Mouse (Mus musculus): ENCODE measurements around the gene Tmem82.

Tmem82 gene

DNA sequence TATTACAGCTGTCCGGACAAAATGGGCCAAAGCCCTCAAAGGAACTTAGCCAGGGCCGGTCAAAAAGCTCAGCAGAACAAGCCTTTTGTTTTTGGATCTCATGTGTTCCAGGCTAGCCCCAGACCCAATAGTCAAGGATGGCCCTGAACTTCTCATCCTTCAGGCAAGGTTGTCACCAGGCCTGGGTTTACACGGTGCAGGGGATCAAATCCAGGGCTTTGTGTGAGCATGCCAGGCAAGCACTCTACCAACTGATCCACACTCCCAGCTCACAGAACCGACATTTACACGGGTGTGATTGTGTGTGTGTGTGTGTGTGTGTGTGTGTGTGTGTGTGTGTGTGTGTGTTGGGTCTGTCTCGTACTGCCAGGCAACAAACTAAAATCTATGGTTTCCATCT is 1.6 kb downstream of the Tmem82 start:
- no peak for DNase-seq (ENCODE audit: low spot score in 2 of 2)

DNA sequence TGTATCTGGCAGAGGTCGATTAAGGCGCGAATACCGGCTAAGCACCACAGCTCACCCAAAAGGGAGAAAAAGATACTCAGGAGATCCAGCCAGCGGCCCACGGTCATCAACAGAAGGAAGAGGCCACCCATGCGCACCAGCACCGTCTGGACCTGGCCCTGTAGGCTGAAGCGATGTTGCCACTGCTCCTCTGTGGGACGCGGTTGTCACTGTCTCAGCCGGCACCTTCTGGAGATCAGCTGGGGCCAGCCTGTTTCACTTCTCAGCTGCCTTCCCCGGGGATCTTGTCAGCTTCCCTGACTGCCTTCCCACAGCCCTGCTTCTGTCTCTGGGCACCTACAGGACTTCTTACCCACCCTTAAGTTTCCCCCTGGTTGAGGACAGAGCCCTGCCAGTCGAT is 3.5 kb downstream of the Tmem82 start:
- DNase-seq (ENCODE audit: low spot score in 2 of 2): no peak

GRCm38 (mm10) chr4:141609538-141609937 is 8.9 kb downstream of the Tmem82 start:
- no peak for DNase-seq (ENCODE audit: low spot score in 2 of 2)

- DNase-seq (ENCODE audit: low spot score in 2 of 2): no peak
Measured at GRCm38 (mm10) chr4:141605861-141606260, 12.6 kb downstream of the Tmem82 start, which contains the start of gene Fblim1. Gene Fblim1 (minus strand): TSS chr4:141606096.

- DNase-seq (ENCODE audit: low spot score in 2 of 2): no peak
Measured at GRCm38 (mm10) chr4:141605421-141605820, 13.0 kb downstream of the Tmem82 start.

DNA sequence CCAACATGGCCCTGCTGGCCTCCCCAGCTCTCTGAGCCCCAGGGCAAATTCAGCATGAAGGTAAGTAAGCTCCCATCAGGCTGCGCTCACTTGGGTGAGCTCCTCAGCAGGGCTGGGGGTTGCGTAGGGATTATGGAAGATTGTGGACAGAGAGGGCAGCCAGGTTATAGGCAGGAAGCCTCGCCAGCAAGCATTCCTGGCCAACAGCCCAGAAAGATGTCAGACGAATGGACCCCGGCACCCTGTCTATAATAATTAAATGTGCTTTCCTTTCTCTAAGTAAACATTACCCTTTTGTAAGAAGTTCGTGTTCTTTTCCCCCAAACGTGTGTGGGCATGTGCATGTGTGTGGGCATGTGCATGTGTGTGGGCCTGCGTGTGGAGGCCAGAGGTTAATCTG is 13.9 kb downstream of the Tmem82 start:
- DNase-seq (ENCODE audit: low spot score in 2 of 2): no peak

- no peak for DNase-seq (ENCODE audit: low spot score in 2 of 2)
Measured at GRCm38 (mm10) chr4:141603921-141604320, 14.5 kb downstream of the Tmem82 start.

GRCm38 (mm10) chr4:141602523-141603223 is 15.8 kb downstream of the Tmem82 start:
- no peak for DNase-seq (ENCODE audit: low spot score in 2 of 2)

DNA sequence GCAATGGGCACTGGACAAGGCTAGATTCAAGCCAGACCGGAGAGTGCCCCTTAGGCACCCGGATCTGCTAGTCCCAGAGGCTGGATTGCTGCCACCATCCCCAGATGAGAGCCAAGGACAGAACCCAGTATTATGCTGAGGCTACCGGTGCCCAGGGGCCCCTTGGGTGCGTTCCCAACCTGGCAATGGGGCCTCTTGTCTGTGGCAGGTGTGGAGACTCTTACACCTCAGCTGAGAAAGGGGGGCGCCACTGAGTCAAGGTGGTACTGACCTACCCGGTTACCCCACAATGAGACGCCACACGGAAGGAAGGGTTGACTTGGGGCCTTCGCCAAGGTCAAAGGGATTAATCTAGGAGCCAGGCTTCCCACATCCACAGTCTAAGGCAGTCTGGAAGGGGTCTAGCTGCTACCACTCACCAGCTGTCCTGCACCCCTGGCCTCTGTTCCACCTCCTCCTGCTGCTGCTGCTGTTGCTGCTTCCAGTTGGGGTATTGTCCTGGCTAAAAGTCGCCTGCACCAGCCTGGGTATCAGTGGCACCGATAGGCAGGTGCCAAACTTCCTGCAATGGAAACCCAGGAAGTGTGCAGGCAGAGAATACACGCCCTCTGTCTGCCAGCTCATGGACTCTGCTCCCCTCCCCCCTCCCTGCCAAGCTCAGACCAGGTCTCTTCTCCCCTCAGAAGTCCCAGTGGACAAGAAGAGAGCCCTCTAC is 17.1 kb downstream of the Tmem82 start:
- DNase-seq (ENCODE audit: low spot score in 2 of 2): no peak

DNA sequence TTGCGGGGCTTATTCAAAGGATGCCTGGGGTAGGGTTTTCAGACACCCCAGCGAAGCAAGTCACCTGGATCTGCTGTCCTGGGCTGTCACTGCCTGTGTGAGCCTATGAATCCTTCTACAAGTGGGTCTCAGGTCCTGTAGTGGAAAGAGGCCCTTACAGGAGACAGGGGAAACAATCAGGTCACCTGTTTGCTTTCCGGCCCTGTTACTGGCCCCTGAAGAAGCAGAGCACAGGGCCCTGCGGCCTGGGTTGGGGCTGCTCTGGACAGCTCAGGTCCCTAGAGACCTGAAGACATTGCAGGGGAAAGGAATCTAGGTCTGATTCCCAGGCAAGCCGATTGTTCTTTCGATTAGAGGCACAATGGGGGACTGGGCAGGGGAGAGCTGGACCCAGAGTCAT is 18.1 kb downstream of the Tmem82 start:
- no peak for DNase-seq (ENCODE audit: low spot score in 2 of 2)

GRCm38 (mm10) chr4:141599251-141600141 is 18.9 kb downstream of the Tmem82 start:
- no peak for DNase-seq (ENCODE audit: low spot score in 2 of 2)

DNA sequence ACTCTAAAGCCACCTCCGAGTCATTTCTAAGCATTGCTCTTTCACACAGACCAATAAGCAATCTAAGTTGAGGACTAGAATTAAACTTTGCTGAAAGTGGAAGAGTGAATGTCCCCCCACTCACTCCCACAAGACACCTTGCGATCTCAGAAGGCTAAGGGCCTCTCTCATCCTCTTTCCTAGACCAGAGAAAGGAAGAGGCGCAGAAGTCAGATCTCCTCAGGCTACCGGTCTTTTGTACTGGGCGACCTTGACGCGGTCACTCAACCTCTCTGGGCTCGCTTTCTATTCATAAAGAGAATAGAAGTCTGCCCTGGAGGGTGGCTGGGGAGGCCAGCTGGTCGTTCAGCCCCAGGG is 19.6 kb downstream of the Tmem82 start:
- DNase-seq (ENCODE audit: low spot score in 2 of 2): no peak

DNA sequence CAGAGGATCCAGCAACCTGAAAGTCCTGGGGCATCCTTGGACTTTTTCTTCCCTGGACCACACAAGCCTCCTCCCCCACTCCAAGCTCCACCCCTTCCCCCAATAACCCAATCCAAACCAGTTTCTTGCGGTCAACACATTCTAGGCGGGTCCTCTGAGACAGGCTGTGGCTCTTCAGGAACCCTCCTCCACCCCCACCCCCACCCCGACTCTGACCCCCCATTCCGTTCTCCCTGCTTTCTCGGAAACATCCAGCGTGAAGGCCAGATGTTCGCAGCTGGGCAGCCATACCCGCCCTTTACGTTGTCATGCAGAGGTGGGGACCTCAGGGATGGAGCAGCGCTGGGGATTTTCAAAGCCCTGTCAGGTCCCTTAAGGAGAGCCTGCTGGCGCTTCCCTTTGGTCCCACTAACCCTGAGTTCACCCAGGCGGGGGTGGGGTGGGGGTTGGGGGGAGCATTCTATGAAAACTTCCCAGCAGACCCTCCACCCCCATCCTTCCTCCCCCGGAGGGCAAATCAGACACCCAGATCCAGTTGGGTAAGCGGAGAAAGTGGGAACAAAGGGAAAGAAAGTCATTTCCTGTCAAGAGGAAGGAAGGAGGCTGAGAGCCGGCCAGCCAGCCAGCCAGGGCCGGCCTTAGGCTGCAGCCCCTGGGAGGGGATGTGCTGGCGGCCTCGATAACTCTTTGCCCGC is 20.1 kb downstream of the Tmem82 start:
- no peak for DNase-seq (ENCODE audit: low spot score in 2 of 2)

DNA sequence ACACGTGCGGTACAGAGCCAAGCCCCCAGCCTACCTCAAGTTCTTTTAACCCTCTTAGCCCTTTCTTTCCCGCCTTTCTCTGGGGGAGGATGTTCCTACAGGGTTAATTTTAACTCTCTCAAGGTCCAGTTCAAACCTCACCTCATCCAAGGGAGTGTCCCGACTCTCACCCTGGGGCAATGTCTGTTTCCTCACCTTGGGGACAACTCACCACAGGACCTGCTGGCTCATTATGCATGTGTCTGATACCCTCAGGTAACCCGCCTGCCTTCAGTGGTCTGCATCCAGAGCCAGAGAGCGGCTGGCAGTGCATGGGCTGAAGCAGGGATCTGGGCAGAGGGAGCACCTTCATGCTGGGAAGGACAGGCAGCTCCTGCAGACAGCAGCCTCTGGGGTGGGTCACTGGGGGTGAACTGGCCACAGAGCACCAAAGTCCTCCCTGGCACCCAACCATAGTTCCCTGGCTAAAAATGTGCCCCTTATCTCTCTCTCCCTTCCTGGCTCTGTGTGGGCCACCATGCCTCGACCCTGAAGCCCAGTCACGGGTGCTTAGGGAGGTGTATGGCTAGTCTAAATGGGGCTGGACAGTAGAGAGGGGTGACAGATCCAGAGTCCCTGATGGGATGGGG is 21.6 kb downstream of the Tmem82 start:
- no peak for DNase-seq (ENCODE audit: low spot score in 2 of 2)

DNA sequence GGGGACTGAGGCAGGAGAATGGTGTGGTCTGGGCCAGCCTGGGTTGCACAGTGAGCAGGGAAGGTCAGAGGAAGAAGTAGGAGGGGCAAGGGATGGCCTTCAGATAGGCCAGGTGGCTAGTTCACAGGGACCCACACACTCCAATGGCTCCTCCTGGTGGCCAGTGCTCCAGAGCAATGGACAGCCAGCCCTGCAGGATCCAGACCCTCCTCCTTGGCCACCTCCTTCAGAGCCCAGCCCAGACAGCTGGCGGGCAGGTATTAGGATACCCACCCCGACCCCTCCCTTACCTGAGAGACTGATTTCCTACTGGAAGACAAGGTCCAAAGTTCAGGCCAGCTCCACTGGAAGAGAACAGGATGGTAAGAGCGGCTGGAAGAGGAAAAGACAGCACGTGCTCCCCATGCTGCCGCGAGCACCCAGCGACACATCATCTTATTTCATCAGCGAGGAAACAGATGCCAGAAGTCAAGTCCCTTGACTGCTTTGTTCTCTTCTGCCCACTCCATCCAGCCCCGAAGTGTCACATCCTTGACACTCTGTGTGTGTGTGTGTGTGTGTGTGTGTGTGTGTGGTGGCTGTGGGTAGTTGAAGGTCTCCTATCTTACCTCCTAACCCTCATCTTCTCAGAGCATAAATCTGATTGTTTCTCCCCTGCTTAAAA is 22.7 kb downstream of the Tmem82 start:
- DNase-seq (ENCODE audit: low spot score in 2 of 2): no peak

GRCm38 (mm10) chr4:141595138-141595537 is 23.3 kb downstream of the Tmem82 start:
- no peak for DNase-seq (ENCODE audit: low spot score in 2 of 2)

DNA sequence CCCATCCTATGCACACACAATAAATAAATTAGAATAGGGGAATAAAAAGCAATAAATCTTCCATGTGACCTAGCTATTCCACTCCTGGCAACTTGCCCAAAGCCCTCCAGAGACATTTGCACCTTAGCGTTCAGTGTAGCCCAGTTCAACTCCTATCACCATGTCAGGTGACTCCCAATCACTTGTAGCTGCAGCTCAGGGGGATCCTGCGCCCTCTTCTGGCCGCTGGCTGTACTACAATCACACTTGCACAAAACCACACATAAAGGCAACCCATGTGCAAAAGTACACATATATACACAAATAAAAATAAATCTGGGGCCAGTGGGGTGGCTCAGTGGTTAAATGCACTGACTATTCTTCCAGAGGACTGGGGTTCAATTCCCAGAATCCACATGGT is 26.9 kb downstream of the Tmem82 start:
- DNase-seq (ENCODE audit: low spot score in 2 of 2): no peak

- DNase-seq (ENCODE audit: low spot score in 2 of 2): no peak
Measured at GRCm38 (mm10) chr4:141583919-141584318, 34.5 kb downstream of the Tmem82 start.

GRCm38 (mm10) chr4:141581051-141581450 is 37.4 kb downstream of the Tmem82 start:
- no peak for DNase-seq (ENCODE audit: low spot score in 2 of 2)

DNA sequence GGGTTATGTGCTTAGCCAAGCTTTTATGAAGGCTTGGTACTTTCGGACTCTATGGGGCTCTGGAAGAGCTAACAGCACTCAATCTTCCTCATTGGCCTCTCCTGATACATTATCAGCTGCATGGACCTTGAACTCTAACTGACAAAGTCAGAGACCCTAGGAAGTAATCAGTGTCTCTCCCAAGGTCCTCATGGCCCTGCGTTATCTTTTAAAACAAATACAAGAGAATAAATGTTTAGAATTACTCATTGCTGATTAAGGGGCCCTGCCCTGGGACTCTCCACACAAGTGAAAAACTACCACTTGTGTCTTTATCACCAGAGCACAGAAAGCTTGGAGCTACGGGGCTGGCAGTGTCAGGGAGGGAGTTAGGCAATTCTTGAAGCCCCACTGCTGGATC is 39.6 kb downstream of the Tmem82 start:
- no peak for DNase-seq (ENCODE audit: low spot score in 2 of 2)

DNA sequence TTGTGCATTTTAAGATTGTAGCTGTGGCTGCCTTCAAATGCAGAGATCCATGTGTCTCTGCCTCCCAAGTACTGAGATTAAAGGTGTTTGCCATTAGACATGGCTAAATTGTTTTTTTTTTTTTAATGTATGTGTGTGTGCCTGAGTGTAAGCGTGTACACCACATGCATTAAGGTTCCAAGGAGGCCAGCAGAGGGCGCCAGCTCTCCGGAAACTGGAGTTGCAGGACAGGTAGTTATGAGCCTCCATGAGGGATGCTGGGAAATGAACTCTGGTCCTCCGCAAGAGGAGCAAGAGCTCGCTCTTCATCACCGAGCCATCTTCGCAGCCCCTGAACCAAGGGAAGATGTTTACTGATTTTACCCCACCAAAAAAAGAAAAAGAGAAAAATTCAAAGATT is 41.6 kb downstream of the Tmem82 start:
- DNase-seq (ENCODE audit: low spot score in 2 of 2): no peak

All from urinary bladder, adult 18-20 months (tissue).